Mouse (Mus musculus) brain, embryonic 18.5 days (tissue): Measurements from ENCODE around the gene Hcst.
A peak's percentile ranks its signal among the peaks of the same experiment; 100 is the strongest.

ENCODE experiments used
- DNase-seq: peaks from one replicate; pipeline ENCODE4 v3.0.0-alpha.2; 2012; ENCODE audit warnings: low read depth, low spot score

Hcst gene

GRCm38 (mm10) chr7:30434238-30434637 is 14.6 kb upstream of the Hcst start:
- DNase-seq: no peak

- peak; percentile 75 for DNase-seq
Observed at GRCm38 (mm10) chr7:30431793-30432192, 12.1 kb upstream of the Hcst start.

- no peak for DNase-seq
Observed at GRCm38 (mm10) chr7:30430191-30430590, 10.5 kb upstream of the Hcst start.

- no peak for DNase-seq
Observed at GRCm38 (mm10) chr7:30429327-30429726, 9.7 kb upstream of the Hcst start.

GRCm38 (mm10) chr7:30423071-30423641 is 3.5 kb upstream of the Hcst start:
- no peak for DNase-seq

- DNase-seq: no peak
Observed at GRCm38 (mm10) chr7:30422560-30422959, 2.9 kb upstream of the Hcst start.

GRCm38 (mm10) chr7:30421890-30422435 is 2.3 kb upstream of the Hcst start:
- DNase-seq: peak; percentile 83

GRCm38 (mm10) chr7:30421175-30421889 is 1.7 kb upstream of the Hcst start, which contains the start of gene Nfkbid:
Nfkbid (plus strand) TSS chr7:30421732.
- DNase-seq: no peak

- no peak for DNase-seq
Observed at GRCm38 (mm10) chr7:30420673-30421072, 1.0 kb upstream of the Hcst start.

GRCm38 (mm10) chr7:30417856-30418255 is 1.8 kb downstream of the Hcst start:
- DNase-seq: no peak

- no peak for DNase-seq
Observed at GRCm38 (mm10) chr7:30413596-30413995, 6.1 kb downstream of the Hcst start, which contains the start of gene Tyrobp. Tyrobp (plus strand) TSS chr7:30413760.

- no peak for DNase-seq
Observed at GRCm38 (mm10) chr7:30412735-30413147, 6.9 kb downstream of the Hcst start.

- DNase-seq: no peak
Observed at GRCm38 (mm10) chr7:30411023-30411422, 8.6 kb downstream of the Hcst start.

GRCm38 (mm10) chr7:30409789-30410188 is 9.9 kb downstream of the Hcst start:
- no peak for DNase-seq

GRCm38 (mm10) chr7:30408639-30409038 is 11.0 kb downstream of the Hcst start:
- DNase-seq: no peak

GRCm38 (mm10) chr7:30402343-30402742 is 17.3 kb downstream of the Hcst start:
- DNase-seq: no peak

- no peak for DNase-seq
Observed at GRCm38 (mm10) chr7:30399671-30400070, 20.0 kb downstream of the Hcst start.

GRCm38 (mm10) chr7:30394871-30395270 is 24.8 kb downstream of the Hcst start:
- no peak for DNase-seq

GRCm38 (mm10) chr7:30394379-30394778 is 25.3 kb downstream of the Hcst start:
- DNase-seq: no peak

GRCm38 (mm10) chr7:30393631-30394030 is 26.0 kb downstream of the Hcst start:
- DNase-seq: no peak

GRCm38 (mm10) chr7:30392746-30393520 is 26.7 kb downstream of the Hcst start:
- DNase-seq: no peak

GRCm38 (mm10) chr7:30384106-30384505 is 35.5 kb downstream of the Hcst start:
- no peak for DNase-seq
